Mouse (Mus musculus) small intestine, adult 2 months (tissue): ENCODE results near the gene Ndrg3.

Experiments used
- CTCF ChIP-seq: fragments of 200-500 bp; IDR thresholded peaks from 2 replicates; pipeline ENCODE4 v1.5.1; 2012; ENCODE audit warnings: low read depth, mild to moderate bottlenecking, control low read depth, inconsistent platforms, low read length, moderate library complexity, mixed read lengths; ENCODE audit not compliant: insufficient replicate concordance, insufficient read length; ENCODE audit errors: extremely low read depth
- POLR2A ChIP-seq: fragments of 200-500 bp; IDR thresholded peaks from 2 replicates; pipeline ENCODE4 v1.6.1; 2012; ENCODE audit warnings: low read depth, mild to moderate bottlenecking, control low read depth, inconsistent platforms, low read length, moderate library complexity

- TF ChIP-seq CTCF (no peak), POLR2A (no peak)
Measured at GRCm38 (mm10) chr2:157041421-157041820, 49.6 kb upstream of the Ndrg3 start.
